Mouse (Mus musculus) megakaryocyte, embryonic 14.5 days (primary cell): ENCODE results near the gene Atp5b.

Source experiments
- FLI1 ChIP-seq: IDR thresholded peaks from 2 replicates; pipeline ENCODE4 v1.6.1; 2012; ENCODE audit warnings: low read length, inconsistent platforms, mixed read lengths
- GATA1 ChIP-seq: IDR thresholded peaks from 3 replicates; pipeline ENCODE4 v1.6.1; 2012; ENCODE audit warnings: mixed read lengths, low read length, inconsistent platforms, borderline replicate concordance

GRCm38 (mm10) chr10:128089842-128090241 lies 6.8 kb downstream of the Atp5b start:
- TF ChIP-seq GATA1 (no peak), FLI1 (no peak)
